Mouse (Mus musculus) right cerebral cortex, adult 18-20 months (tissue): ENCODE results near the gene Prdx2.
A peak's percentile ranks its signal among the peaks of the same experiment; 100 is the strongest.

Experiments used
- DNase-seq: peaks from one replicate; pipeline ENCODE4 v3.0.0; 2022; ENCODE audit warnings: mixed read lengths

Gene Prdx2

DNA sequence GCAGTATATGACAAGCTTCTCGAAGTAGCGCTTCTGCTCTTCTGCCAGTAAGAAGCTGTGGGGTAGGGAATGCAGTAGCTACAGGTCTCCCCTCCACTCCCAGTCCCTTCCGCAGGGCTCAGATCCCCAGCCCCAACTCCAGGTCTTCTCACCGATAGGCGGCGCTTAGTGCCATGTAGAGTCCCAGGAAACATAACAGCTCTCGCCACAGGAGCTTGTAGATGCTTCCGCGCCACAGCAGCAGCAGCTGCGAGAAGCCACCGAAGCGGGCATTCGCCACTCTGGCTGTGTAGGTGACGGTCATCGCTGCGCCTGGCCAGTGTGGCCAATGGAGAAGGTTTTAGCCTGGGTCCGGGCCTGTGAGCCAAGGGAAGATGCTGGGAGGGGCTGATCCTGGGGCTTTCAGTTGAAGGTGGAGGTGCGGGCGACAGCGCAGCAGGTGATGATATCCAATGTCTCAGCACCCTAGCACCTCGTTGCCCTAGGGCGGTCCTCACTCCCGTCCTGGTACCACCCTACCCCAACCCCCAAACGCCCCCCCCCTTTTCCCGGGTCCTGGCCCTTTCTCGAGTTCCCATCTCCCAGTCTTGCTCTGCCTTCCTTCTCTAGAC is 43.9 kb downstream of the Prdx2 start:
- DNase-seq = peak; percentile 82

DNA sequence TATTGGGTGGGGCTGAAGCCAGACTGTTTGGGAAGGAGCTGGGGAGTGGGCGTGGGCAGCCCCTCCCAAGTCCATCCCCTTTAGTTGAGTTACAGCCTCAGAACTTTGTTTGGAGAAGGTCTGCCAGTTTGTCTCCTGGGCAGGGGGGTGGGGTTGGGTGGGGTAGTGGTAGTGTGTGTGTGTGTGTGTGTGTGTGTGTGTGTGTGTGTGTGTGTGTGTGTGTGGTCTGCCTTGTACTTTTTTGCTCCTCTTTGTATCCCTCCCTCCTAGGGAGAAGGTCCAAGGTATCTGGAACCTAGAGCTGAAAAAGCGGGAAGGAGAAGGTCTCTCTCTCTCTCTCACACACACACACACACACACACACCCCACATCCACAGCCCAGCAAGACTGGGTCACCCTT is 45.0 kb downstream of the Prdx2 start, which contains the start of gene Best2:
Gene Best2 (minus strand): TSS at position 101 of the 400 bp plus-strand sequence.
- no peak for DNase-seq

DNA sequence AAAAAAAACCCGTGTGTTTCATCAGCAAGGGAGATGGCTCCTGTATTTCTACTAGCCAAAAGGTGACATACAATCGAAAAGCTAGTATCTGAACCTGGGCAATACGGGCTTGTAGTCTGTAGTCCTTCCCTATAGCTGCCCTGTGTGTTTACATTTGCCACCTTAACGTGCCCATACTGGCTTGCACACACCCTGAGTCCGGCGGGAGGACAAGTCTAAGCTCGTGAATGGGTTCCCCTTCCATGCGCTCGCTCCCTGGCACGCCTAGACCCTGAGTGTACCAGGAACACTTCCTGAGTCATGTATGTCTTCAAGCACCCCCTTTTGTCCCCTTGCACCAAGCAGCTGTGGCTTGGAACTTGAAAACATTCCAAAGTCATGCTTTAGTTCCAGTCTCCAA is 47.3 kb downstream of the Prdx2 start:
- DNase-seq = no peak

DNA sequence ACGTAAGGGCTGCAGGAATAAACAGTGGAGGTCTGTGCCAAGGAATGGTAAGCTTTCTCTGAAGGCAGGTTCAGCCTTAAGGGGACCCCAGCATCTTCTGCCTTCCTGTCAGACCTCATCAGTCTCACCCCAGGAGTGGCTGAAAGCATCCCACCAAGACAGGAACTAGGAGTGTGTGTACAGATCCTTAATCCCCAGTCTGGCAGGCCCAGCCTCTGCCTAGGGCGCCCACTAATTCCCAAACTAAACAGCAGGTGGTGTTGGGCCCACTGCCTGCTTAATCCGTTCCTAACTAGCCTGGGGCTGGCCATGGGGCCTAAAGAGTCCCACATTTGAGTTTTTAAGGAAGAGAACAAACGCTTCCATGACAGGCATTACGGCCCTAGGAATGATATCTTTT is 47.8 kb downstream of the Prdx2 start:
- no peak for DNase-seq

DNA sequence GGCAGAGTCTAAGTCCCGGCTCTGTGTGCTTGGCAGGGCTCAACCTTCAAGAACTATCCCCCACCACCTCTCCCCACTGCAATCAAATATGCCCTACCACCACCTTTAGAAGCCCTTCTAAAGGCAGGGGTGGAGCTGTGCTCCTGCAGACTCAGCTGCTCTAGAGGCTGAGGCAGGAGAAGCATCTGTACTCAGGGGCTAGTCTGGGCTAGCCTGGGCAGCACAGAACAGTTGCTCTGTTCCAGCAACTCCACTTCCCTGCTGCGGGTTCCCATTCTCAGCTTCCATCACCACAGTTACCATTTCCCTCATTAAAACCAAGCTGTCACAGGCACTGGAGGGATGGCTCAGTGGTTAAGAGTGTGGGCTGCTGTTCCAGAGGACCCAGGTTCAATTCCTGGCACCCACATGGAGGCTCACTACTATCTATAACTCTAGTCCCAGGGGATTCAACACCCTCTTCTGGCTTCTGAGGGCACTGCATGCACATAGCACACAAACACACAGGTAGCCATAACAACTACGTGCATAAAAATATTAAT is 52.2 kb downstream of the Prdx2 start:
- DNase-seq = no peak

DNA sequence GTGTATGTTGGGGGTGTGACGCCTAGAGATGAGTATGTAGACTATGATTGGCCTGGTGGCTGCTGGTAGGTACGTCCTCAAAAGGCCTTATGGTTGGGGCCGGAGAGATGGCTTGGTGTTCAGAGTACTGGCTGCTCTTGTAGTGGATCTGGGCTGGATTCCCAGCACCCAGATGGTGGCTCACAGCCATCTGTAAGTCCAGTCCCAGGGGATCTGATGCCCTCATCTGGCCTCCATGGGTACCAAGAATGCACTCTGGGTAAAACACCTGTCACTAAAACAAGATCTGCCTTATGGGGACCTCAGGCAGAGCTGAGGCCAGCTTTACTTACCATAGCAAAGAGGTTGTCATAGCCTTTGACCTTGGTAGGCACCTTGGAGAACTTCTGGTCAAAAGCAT is 54.5 kb downstream of the Prdx2 start:
- no peak for DNase-seq
